Mouse (Mus musculus) liver, postnatal 0 days (tissue): ENCODE results near the gene Shroom4. TPM values are rescaled to one million over a fixed set of nuclear protein-coding genes. Genes with fewer than 3 reads are reported as not detected.

Source experiments
- ATAC-seq: fragments of 200-750 bp; cut with Nextera tagmentation; 2 replicates; pipeline ENCODE4 v1.8.0; 2017; ENCODE audit warnings: mild to moderate bottlenecking, moderate library complexity
- DNase-seq: peaks from one replicate; pipeline ENCODE4 v3.0.0-alpha.2; 2016
- H3K27ac ChIP-seq: fragments of 300-500 bp; sonication (generic); 2 replicates; pipeline ENCODE4 v1.5.1; 2014; ENCODE audit warnings: antibody characterized with exemption, moderate library complexity, mild to moderate bottlenecking, low read depth
- H3K27me3 ChIP-seq: fragments of 300-500 bp; sonication (generic); 2 replicates; pipeline ENCODE4 v1.6.1; 2014; ENCODE audit warnings: low read length, control low read depth, mixed read lengths; ENCODE audit not compliant: insufficient read depth
- H3K36me3 ChIP-seq: fragments of 300-500 bp; sonication (generic); replicated peaks from 2 replicates; pipeline ENCODE4 v1.6.1; 2014; ENCODE audit warnings: mild to moderate bottlenecking, control low read depth, low read length, moderate library complexity, mixed read lengths; ENCODE audit not compliant: insufficient read depth
- H3K4me1 ChIP-seq: fragments of 300-500 bp; sonication (generic); 2 replicates; pipeline ENCODE4 v1.6.1; 2014; ENCODE audit warnings: antibody characterized with exemption, mild to moderate bottlenecking, control low read depth; ENCODE audit not compliant: insufficient read depth
- H3K4me2 ChIP-seq: fragments of 300-500 bp; sonication (generic); 2 replicates; pipeline ENCODE4 v1.6.1; 2014; ENCODE audit warnings: low read depth, mild to moderate bottlenecking, low read length, moderate library complexity, mixed read lengths
- H3K4me3 ChIP-seq: fragments of 300-500 bp; sonication (generic); 2 replicates; pipeline ENCODE4 v1.5.1; 2014; ENCODE audit warnings: low read depth, low read length
- H3K9ac ChIP-seq: fragments of 300-500 bp; sonication (generic); replicated peaks from 2 replicates; pipeline ENCODE4 v1.6.1; 2014; ENCODE audit warnings: mild to moderate bottlenecking, moderate library complexity
- H3K9me3 ChIP-seq: fragments of 300-500 bp; sonication (generic); 2 replicates; pipeline ENCODE4 v1.6.1; 2016; ENCODE audit warnings: mild to moderate bottlenecking, control low read depth, low read length, mixed read lengths
- CTCF ChIP-seq: sonication (generic); IDR thresholded peaks from 2 replicates; pipeline ENCODE4 v1.5.1; 2016; ENCODE audit warnings: antibody characterized with exemption, low read depth
- EP300 ChIP-seq: IDR thresholded peaks from 2 replicates; pipeline ENCODE4 v1.6.1; 2016; ENCODE audit warnings: antibody characterized with exemption, low read depth, mild to moderate bottlenecking
- WGBS: fragments of 180-500 bp; shearing (Covaris S2); extraction: QIAGEN DNeasy Blood & Tissue Kit; methylation state at CpG from one replicate; pipeline ENCODE4 v1.1.7; 2014; ENCODE audit not compliant: insufficient replicate concordance; 5-methylcytosine and 5-hydroxymethylcytosine counted together
- polyA plus RNA-seq: library from polyadenylated mRNA; unstranded; fragments of >200 nt; fragmentation: Nextera tagmentation; extraction: Ambion mirVana; gene quantifications from 2 replicates; pipeline ENCODE4 v1.2.1, GENCODE M21; 2015

The Shroom4 gene
- polyA plus RNA-seq, 1 experiment from 2014 or later, result 0.14 TPM

- TF ChIP-seq CTCF (no peak), EP300 (no peak)
- 80% methylated on average over 4 of the region's 4 CpGs for WGBS
These were observed 82.6 kb downstream of the Shroom4 start for GRCm38 (mm10) chrX:6482268-6482667.

DNA sequence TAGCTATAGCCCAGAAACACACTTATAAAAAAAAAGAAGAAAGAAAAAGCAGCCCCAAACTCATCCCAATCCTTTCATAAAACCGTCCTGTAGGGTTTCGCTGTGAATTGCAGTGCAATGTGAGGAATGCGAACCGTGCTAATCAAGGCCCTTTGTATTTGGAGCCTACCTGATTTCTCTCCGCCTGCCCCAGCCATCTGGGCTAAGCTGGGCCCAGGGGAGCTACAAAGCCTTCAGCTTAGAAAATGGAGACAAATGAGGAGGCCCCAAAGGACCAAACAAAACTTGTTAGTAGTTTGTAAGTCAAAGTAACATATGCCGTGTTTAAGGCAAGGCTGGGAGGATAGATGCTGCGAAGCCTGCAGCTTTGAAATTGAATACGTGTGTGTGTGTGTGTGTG, 84.2 kb downstream of the Shroom4 start:
- Histone ChIP-seq H3K9ac (no peak overlapping the region), H3K4me3 (no peak overlapping the region), H3K9me3 (no peaks in the 10 kb centered on the region), H3K4me2 (no peak overlapping the region), H3K36me3 (no peaks in the 10 kb centered on the region), H3K4me1 (no peaks in the 10 kb centered on the region), H3K27me3 (no peaks in the 10 kb centered on the region), H3K27ac (no peak overlapping the region)
- DNase-seq, result no peak
- WGBS, result 64% methylated on average over 8 of the region's 8 CpGs
- ATAC-seq, result no peak
- TF ChIP-seq CTCF (no peak), EP300 (no peak)

More at GRCm38 (mm10) chrX:6482268-6482667, 82.6 kb downstream of the Shroom4 start:
- Histone ChIP-seq H3K4me3 (no peak overlapping the region), H3K9ac (no peak overlapping the region), H3K36me3 (no peaks in the 10 kb centered on the region), H3K4me1 (no peaks in the 10 kb centered on the region), H3K27me3 (no peaks in the 10 kb centered on the region), H3K9me3 (no peaks in the 10 kb centered on the region), H3K4me2 (no peak overlapping the region), H3K27ac (no peak overlapping the region)
- ATAC-seq (no peak), DNase-seq (no peak)

- H3K4me3 ChIP-seq, result no peak overlapping the region
- no peak overlapping the region for H3K9ac ChIP-seq
- no peaks in the 10 kb centered on the region for H3K36me3 ChIP-seq
- no peak overlapping the region for H3K4me2 ChIP-seq
- H3K27me3 ChIP-seq, result no peaks in the 10 kb centered on the region
- DNase-seq (no peak), ATAC-seq (no peak)
- H3K4me1 ChIP-seq, result no peaks in the 10 kb centered on the region
- no peak overlapping the region for H3K27ac ChIP-seq
- WGBS, result 66% methylated on average over 4 of the region's 4 CpGs
- no peaks in the 10 kb centered on the region for H3K9me3 ChIP-seq
- TF ChIP-seq CTCF, result no peak
- no peak for TF ChIP-seq EP300
These were observed 90.8 kb downstream of the Shroom4 start for GRCm38 (mm10) chrX:6490433-6490832.

GRCm38 (mm10) chrX:6495456-6495855, 95.8 kb downstream of the Shroom4 start:
- H3K4me3 ChIP-seq, result no peak overlapping the region
- H3K27me3 ChIP-seq, result no peaks in the 10 kb centered on the region
- DNase-seq (no peak), ATAC-seq (no peak)
- no peaks in the 10 kb centered on the region for H3K4me1 ChIP-seq
- no peak overlapping the region for H3K9ac ChIP-seq
- no peak overlapping the region for H3K4me2 ChIP-seq
- no peaks in the 10 kb centered on the region for H3K36me3 ChIP-seq
- TF ChIP-seq EP300, result no peak
- TF ChIP-seq CTCF, result no peak
- no peaks in the 10 kb centered on the region for H3K9me3 ChIP-seq
- no peak overlapping the region for H3K27ac ChIP-seq

- no peak overlapping the region for H3K4me3 ChIP-seq
- H3K27ac ChIP-seq, result no peak overlapping the region
- H3K27me3 ChIP-seq, result no peaks in the 10 kb centered on the region
- no peaks in the 10 kb centered on the region for H3K9me3 ChIP-seq
- H3K36me3 ChIP-seq, result no peaks in the 10 kb centered on the region
- no peak overlapping the region for H3K4me2 ChIP-seq
- TF ChIP-seq CTCF (no peak), EP300 (no peak)
- no peak for DNase-seq
- H3K9ac ChIP-seq, result no peak overlapping the region
- WGBS, result 28% methylated on average over 2 of the region's 2 CpGs
- no peaks in the 10 kb centered on the region for H3K4me1 ChIP-seq
- ATAC-seq, result no peak
These were observed 96.7 kb downstream of the Shroom4 start for GRCm38 (mm10) chrX:6496374-6496773.

GRCm38 (mm10) chrX:6501850-6502249, 102.2 kb downstream of the Shroom4 start:
- TF ChIP-seq EP300, result no peak
- no peak for TF ChIP-seq CTCF
- no peaks in the 10 kb centered on the region for H3K9me3 ChIP-seq
- WGBS, result 62% methylated on average over 1 of the region's 1 CpGs

DNA sequence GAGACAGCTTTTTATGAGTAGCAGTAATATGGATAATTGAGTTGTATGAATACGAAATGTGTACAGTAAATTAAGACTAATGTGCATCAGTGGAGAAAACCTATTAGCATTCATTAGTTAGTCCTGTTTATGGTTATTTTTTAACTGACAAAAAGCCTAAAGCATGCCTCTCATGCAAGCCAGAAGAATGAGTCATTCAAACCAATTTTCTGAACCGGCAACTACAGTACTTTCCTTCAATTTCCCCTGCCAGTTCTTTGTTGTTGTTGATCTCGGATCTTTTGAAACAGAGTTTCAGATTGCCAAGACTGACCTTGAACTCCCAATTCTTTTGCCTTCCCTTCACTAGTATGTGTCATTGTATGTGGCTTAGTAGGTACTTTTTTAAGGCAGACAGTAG, 117.6 kb downstream of the Shroom4 start:
- no peak for TF ChIP-seq CTCF
- TF ChIP-seq EP300, result no peak

More at GRCm38 (mm10) chrX:6501850-6502249, 102.2 kb downstream of the Shroom4 start:
- H3K4me3 ChIP-seq, result no peak overlapping the region
- no peaks in the 10 kb centered on the region for H3K36me3 ChIP-seq
- no peak for DNase-seq
- no peak overlapping the region for H3K9ac ChIP-seq
- H3K27me3 ChIP-seq, result no peaks in the 10 kb centered on the region
- no peak overlapping the region for H3K27ac ChIP-seq
- no peak for ATAC-seq
- H3K4me1 ChIP-seq, result no peaks in the 10 kb centered on the region
- no peak overlapping the region for H3K4me2 ChIP-seq

More for the DNA sequence above, 117.6 kb downstream of the Shroom4 start:
- 68% methylated on average over 3 of the region's 3 CpGs for WGBS
- H3K9ac ChIP-seq, result no peak overlapping the region
- no peak for ATAC-seq
- H3K4me2 ChIP-seq, result no peak overlapping the region
- no peak overlapping the region for H3K4me3 ChIP-seq
- no peak overlapping the region for H3K27ac ChIP-seq
- no peaks in the 10 kb centered on the region for H3K9me3 ChIP-seq
- no peak for DNase-seq
- no peaks in the 10 kb centered on the region for H3K4me1 ChIP-seq
- no peaks in the 10 kb centered on the region for H3K27me3 ChIP-seq
- H3K36me3 ChIP-seq, result no peaks in the 10 kb centered on the region
